In genomic region chr19:43851996-43852630, GRCm38 (mm10) we compare ENCODE assay signal across 11 mouse cellular contexts.
DNase-seq lines count a peak whose midpoint lies in the region; ATAC-seq and TF ChIP-seq lines count a peak whose summit lies in the region.
"Had no signal": no experiment of that assay in that cellular context is flagged by ENCODE, and none has a peak within 500 bp of the region (broad histone marks: within the 10 kb centered on the region; RNA-seq: fewer than 3 reads in every experiment).

No protein-coding gene starts in this region.

- WGBS in intestine, postnatal 0 days: 81% methylated on average over 21 of the region's 21 CpGs
- 81% methylated on average over 21 of the region's 21 CpGs for WGBS in intestine, embryonic 15.5 days

- TF ChIP-seq CTCF in intestine, postnatal 0 days (IDR thresholded peaks at IDR 0.05; ENCODE audit: low read depth): 0 out of 2 replicates have a peak, but pooled peaks have one; percentile 28

- no peaks in the 10 kb centered on the region for H3K27me3 ChIP-seq in intestine, postnatal 0 days (replicated peaks; ENCODE audit: control insufficient read depth, insufficient read depth, low read length)
- no peaks in the 10 kb centered on the region for H3K27me3 ChIP-seq in intestine, embryonic 15.5 days (replicated peaks)
- no peaks in the 10 kb centered on the region for H3K27me3 ChIP-seq in splenic B cell, adult 2 months (ENCODE audit: control insufficient read depth, insufficient read depth, low read length, poor library complexity, severe bottlenecking)
- H3K27me3 ChIP-seq: hindbrain, embryonic 13.5 days; lung, embryonic 15.5 days had no signal

- no peaks in the 10 kb centered on the region for H3K4me1 ChIP-seq in intestine, postnatal 0 days (replicated peaks; ENCODE audit: control insufficient read depth, insufficient read depth, low read length)
- H3K4me1 ChIP-seq in intestine, embryonic 15.5 days (replicated peaks): 0 out of 2 replicates have a peak, but pooled peaks cover under 1% of the 10 kb centered on the region
- H3K4me1 ChIP-seq: hindbrain, embryonic 13.5 days had no signal

- H3K36me3 ChIP-seq in intestine, postnatal 0 days (ENCODE audit: control insufficient read depth, insufficient read depth): peaks cover 95% of the 10 kb centered on the region
- H3K36me3 ChIP-seq in intestine, embryonic 15.5 days: peaks cover 80% of the 10 kb centered on the region
- 0 out of 2 replicates have a peak, but pooled peaks cover 1% of the 10 kb centered on the region for H3K36me3 ChIP-seq in splenic B cell, adult 2 months (ENCODE audit: control insufficient read depth, insufficient read depth, low read length, poor library complexity, severe bottlenecking)

- no peak for ATAC-seq in intestine, postnatal 0 days
- no peak for ATAC-seq in intestine, embryonic 15.5 days

- no peak overlapping the region for H3K4me3 ChIP-seq in intestine, postnatal 0 days (ENCODE audit: low read depth, low read length)
- no peak overlapping the region for H3K4me3 ChIP-seq in intestine, embryonic 15.5 days (replicated peaks)
- H3K4me3 ChIP-seq: hindbrain, embryonic 13.5 days; lung, embryonic 15.5 days had no signal

- no peak overlapping the region for H3K27ac ChIP-seq in intestine, postnatal 0 days (ENCODE audit: low read depth, low read length)
- no peak overlapping the region for H3K27ac ChIP-seq in intestine, embryonic 15.5 days
- H3K27ac ChIP-seq: hindbrain, embryonic 13.5 days; lung, embryonic 15.5 days had no signal

- H3K4me2 ChIP-seq in intestine, postnatal 0 days (replicated peaks; ENCODE audit: low read depth): no peak overlapping the region
- H3K4me2 ChIP-seq in intestine, embryonic 15.5 days (replicated peaks): no peak overlapping the region
- H3K4me2 ChIP-seq: hindbrain, embryonic 13.5 days; lung, embryonic 15.5 days had no signal

- DNase-seq in MEL-GATA-1-ER (ENCODE audit: extremely low read depth, low read depth): peak; percentile 96
- peak; percentile 19 to 36 for DNase-seq in cerebellum, postnatal 14 days
- peak; percentile 58 for DNase-seq in splenic B cell, adult 2 months (ENCODE audit: low read depth, low spot score)
- DNase-seq in urinary bladder, adult 2 months (ENCODE audit: low spot score): no peak
- no peak for DNase-seq in yolk sac, embryonic 10.5 days (ENCODE audit: low spot score)
- DNase-seq in right cerebral cortex, postnatal 36 days (ENCODE audit: low spot score in 2 of 2): no peak
- DNase-seq: adrenal gland, postnatal 36 days had no signal

- no peak overlapping the region for H3K9ac ChIP-seq in intestine, postnatal 0 days (ENCODE audit: low read depth, low read length)
- no peak overlapping the region for H3K9ac ChIP-seq in intestine, embryonic 15.5 days
- H3K9ac ChIP-seq: hindbrain, embryonic 13.5 days; lung, embryonic 15.5 days had no signal

- no peaks in the 10 kb centered on the region for H3K9me3 ChIP-seq in intestine, postnatal 0 days (ENCODE audit: control insufficient read depth)
- H3K9me3 ChIP-seq in intestine, embryonic 15.5 days: no peaks in the 10 kb centered on the region
- H3K9me3 ChIP-seq: hindbrain, embryonic 13.5 days; lung, embryonic 15.5 days had no signal

Comparison
In these comparisons a context has a peak if more than half of its experiments do, and no peak if none do; other contexts are left out.
1. DNase-seq: peak in MEL-GATA-1-ER (single experiment), cerebellum, postnatal 14 days (2 of 2) and splenic B cell, adult 2 months (single experiment); none in urinary bladder, adult 2 months (single experiment), yolk sac, embryonic 10.5 days (single experiment) and right cerebral cortex, postnatal 36 days (0 of 2).